Mouse (Mus musculus): ENCODE data around the gene Zcchc17.

GRCm38 (mm10) chr4:130389927-130390326 lies 30.2 kb upstream of the Zcchc17 start:
- TF ChIP-seq CTCF (IDR thresholded peaks at IDR 0.05; ENCODE audit: low read depth) = no peak
- no peak for TF ChIP-seq EP300 (optimal IDR thresholded peaks at IDR 0.05)
